Mouse (Mus musculus): Measurements from ENCODE around the gene Srsf11.

Srsf11 gene

DNA sequence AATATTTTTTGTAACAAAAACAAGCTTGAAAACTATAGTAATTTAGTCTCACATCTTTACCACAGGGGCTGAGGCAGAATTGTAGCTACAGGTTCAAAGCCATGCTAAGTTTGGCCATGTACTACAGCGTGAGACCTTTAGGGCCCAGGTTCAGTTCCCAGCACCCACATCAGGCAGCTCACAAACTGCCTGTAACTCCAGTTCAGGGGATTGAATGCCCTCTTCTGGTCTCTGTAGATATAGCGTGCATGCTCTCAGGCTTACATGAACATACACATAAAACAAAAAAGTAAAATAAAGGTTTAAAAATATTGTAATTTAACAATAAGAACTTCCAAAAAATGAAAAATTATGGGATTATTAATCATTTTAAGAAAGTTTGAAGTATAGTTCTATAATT lies 63.2 kb downstream of the Srsf11 start:
- no peak for DNase-seq

DNA sequence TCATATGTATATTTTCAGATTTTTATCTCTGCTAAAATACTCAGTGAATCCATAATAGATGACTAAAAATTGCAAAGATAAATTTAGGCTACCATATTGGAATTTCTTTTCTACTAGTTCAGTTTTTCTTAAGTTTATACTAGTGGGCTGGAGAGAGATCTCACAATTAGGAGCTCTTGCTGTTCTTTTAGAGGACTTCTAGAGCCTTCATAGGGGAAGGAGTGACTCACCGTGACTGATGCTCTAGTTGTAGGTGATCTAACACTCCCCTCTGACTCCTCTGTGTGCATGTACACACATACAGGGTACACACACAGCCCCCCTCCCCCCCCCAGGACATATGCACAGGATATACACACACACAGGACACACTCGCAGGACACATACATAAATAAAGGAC lies 65.3 kb downstream of the Srsf11 start:
- DNase-seq = no peak
